ENCODE assay signal across 8 mouse cellular contexts in the genomic region with DNA sequence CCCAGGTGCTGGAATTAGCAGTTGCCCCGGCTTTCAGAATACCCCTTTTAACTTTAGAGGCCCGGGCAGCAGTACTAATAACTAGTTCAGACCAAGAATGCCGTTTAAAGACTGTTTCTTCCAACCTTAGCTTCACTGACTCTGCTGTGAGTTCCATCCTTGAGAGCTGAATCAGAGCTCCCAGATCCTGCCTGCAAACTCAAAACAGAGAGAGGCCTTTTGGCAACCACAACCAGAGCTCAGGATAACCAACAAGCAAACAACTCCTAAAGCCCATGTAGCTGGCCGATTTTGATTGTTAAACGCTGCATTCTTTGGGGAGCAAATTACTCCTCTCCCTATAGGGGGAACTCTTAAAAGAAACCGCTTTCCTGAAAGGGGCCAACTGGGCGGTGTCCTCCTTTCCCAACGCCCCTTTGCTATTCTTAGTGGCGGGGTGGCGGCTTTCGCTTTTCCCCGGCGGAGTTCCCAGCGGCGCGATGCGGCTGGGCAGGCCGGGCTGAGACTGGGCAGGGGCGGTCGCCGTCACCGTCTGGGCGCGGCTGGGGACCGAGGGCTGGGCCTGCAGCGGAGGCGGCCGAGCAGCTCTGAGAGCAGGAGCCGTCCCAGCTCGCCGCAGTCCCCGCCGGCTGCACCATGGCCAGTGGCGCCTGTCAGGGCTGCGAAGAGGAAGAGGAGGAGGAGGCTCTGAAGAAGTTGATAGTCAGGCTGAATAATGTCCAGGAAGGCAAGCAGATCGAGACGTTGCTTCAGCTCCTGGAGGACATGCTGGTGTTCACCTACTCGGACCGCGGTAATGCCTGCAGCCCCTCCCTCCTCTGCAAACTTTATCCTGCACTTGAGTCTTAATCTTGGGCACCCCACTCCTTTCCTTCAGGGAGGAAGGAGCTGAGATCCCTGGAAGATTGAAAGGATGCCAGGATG. TPM values are rescaled to one million over a fixed set of nuclear protein-coding genes. Genes with fewer than 3 reads are reported as not detected.
DNase-seq lines count a peak whose midpoint lies in the region; ATAC-seq and TF ChIP-seq lines count a peak whose summit lies in the region.

A gene (plus strand): TSS at position 531 of the 924 bp plus-strand sequence.

- H3K27ac ChIP-seq in embryonic facial prominence, embryonic 14.5 days (replicated peaks; ENCODE audit: low read depth, low read length), result peak within 1 kb of the TSS; percentile 78
- H3K27ac ChIP-seq in heart, adult 2 months, result peak within 1 kb of the TSS; percentile 93
- peak within 1 kb of the TSS; percentile 99 for H3K27ac ChIP-seq in kidney, adult 2 months (ENCODE audit: insufficient read depth, low read depth, low read length)
- H3K27ac ChIP-seq in limb, embryonic 12.5 days, result peak within 1 kb of the TSS; percentile 86
- peak within 1 kb of the TSS; percentile 7 for H3K27ac ChIP-seq in midbrain, embryonic 13.5 days
- peak within 1 kb of the TSS; percentile 56 for H3K27ac ChIP-seq in small intestine, adult 2 months (ENCODE audit: insufficient read depth, low read depth, low read length)

- peak within 1 kb of the TSS; percentile 74 for H3K9ac ChIP-seq in embryonic facial prominence, embryonic 14.5 days (ENCODE audit: low read depth, low read length)
- H3K9ac ChIP-seq in heart, adult 2 months (ENCODE audit: low read depth, low read length), result peak within 1 kb of the TSS; percentile 72
- peak within 1 kb of the TSS; percentile 69 for H3K9ac ChIP-seq in limb, embryonic 12.5 days (replicated peaks)
- H3K9ac ChIP-seq in midbrain, embryonic 13.5 days (replicated peaks), result peak within 1 kb of the TSS; percentile 72

- H3K79me2 ChIP-seq in heart, adult 2 months (replicated peaks; ENCODE audit: control insufficient read depth, insufficient read depth, low read length), result no peaks in the 10 kb centered on the region; the same call in 1 of the 2 replicates

- no peaks in the 10 kb centered on the region for H3K9me3 ChIP-seq in embryonic facial prominence, embryonic 14.5 days (ENCODE audit: control insufficient read depth, low read length)
- no peaks in the 10 kb centered on the region for H3K9me3 ChIP-seq in limb, embryonic 12.5 days
- H3K9me3 ChIP-seq in midbrain, embryonic 13.5 days, result no peaks in the 10 kb centered on the region

- peak; percentile 47 for TF ChIP-seq CTCF in heart, adult 2 months (IDR thresholded peaks at IDR 0.05)
- no peak for TF ChIP-seq CTCF in kidney, adult 2 months (conservative IDR thresholded peaks at IDR 0.05; ENCODE audit: insufficient read depth, insufficient read length, low read depth, low read length)
- TF ChIP-seq CTCF in small intestine, adult 2 months (IDR thresholded peaks at IDR 0.05; ENCODE audit: extremely low read depth, insufficient read length, insufficient replicate concordance, low read depth, low read length), result no peak

- H3K4me3 ChIP-seq in embryonic facial prominence, embryonic 14.5 days (ENCODE audit: low read depth, low read length), result peak within 1 kb of the TSS; percentile 62
- peak within 1 kb of the TSS; percentile 74 for H3K4me3 ChIP-seq in heart, adult 2 months
- peak within 1 kb of the TSS; percentile 90 for H3K4me3 ChIP-seq in kidney, adult 2 months (ENCODE audit: insufficient read depth, low read depth, low read length)
- peak within 1 kb of the TSS; percentile 54 for H3K4me3 ChIP-seq in limb, embryonic 12.5 days (replicated peaks)
- peak within 1 kb of the TSS; percentile 56 for H3K4me3 ChIP-seq in midbrain, embryonic 13.5 days (replicated peaks)
- H3K4me3 ChIP-seq in small intestine, adult 2 months (ENCODE audit: low read depth, low read length), result peak within 1 kb of the TSS; percentile 65

- TF ChIP-seq EP300 in heart, adult 2 months (IDR thresholded peaks at IDR 0.05; ENCODE audit: insufficient read depth, low read depth, low read length), result no peak

- peak; percentile 53; the same call in 1 of the 2 replicates for TF ChIP-seq POLR2A in heart, adult 2 months (IDR thresholded peaks at IDR 0.05; ENCODE audit: insufficient read depth, low read depth, low read length)
- peak; percentile 30 for TF ChIP-seq POLR2A in kidney, adult 2 months (IDR thresholded peaks at IDR 0.05; ENCODE audit: low read depth, low read length)
- TF ChIP-seq POLR2A in small intestine, adult 2 months (IDR thresholded peaks at IDR 0.05; ENCODE audit: low read depth, low read length), result no peak

- H3K4me2 ChIP-seq in embryonic facial prominence, embryonic 14.5 days (ENCODE audit: low read depth, low read length), result peak within 1 kb of the TSS; percentile 73
- peak within 1 kb of the TSS; percentile 68 for H3K4me2 ChIP-seq in limb, embryonic 12.5 days
- H3K4me2 ChIP-seq in midbrain, embryonic 13.5 days (replicated peaks), result peak within 1 kb of the TSS; percentile 81

- peak; percentile 98 for ATAC-seq in embryonic facial prominence, embryonic 14.5 days (ENCODE audit: low read depth)
- ATAC-seq in limb, embryonic 12.5 days (ENCODE audit: insufficient number of reproducible peaks, insufficient read depth, low FRiP score, low TSS enrichment, low read depth), result peak; percentile 92
- ATAC-seq in midbrain, embryonic 13.5 days, result peak; percentile 100
- no peak for ATAC-seq in inflammation-experienced regulatory T-cells, adult 6 months

- intact Hi-C loops in heart, adult 2 months (cut with DNase I), result loop anchor here (2.0 to 5.0 kb wide), 2 partner anchors 62 to 101 kb away; a partner anchor contains a TSS

- H3K4me1 ChIP-seq in embryonic facial prominence, embryonic 14.5 days (ENCODE audit: control insufficient read depth, insufficient read depth, low read length), result peaks cover 7% of the 10 kb centered on the region
- peaks cover 3% of the 10 kb centered on the region for H3K4me1 ChIP-seq in heart, adult 2 months (ENCODE audit: control insufficient read depth, insufficient read depth, low read length)
- H3K4me1 ChIP-seq in kidney, adult 2 months (ENCODE audit: control insufficient read depth, insufficient read depth, low read length), result peaks cover 15% of the 10 kb centered on the region
- peaks cover 14% of the 10 kb centered on the region for H3K4me1 ChIP-seq in limb, embryonic 12.5 days (replicated peaks)
- peaks cover 10% of the 10 kb centered on the region for H3K4me1 ChIP-seq in midbrain, embryonic 13.5 days (replicated peaks)
- H3K4me1 ChIP-seq in small intestine, adult 2 months (ENCODE audit: control insufficient read depth, insufficient read depth, insufficient read length, low read length), result no peaks in the 10 kb centered on the region

- peak; percentile 93 to 94 for DNase-seq in adrenal gland, postnatal 36 days
- peak; percentile 88 for DNase-seq in embryonic facial prominence, embryonic 14.5 days (ENCODE audit: low spot score)
- peak; percentile 93 for DNase-seq in heart, adult 2 months
- DNase-seq in kidney, adult 2 months, result peak; percentile 91

- H3K36me3 ChIP-seq in embryonic facial prominence, embryonic 14.5 days (ENCODE audit: control insufficient read depth, insufficient read depth, low read length), result no peaks in the 10 kb centered on the region
- peaks cover 16% of the 10 kb centered on the region for H3K36me3 ChIP-seq in heart, adult 2 months (ENCODE audit: control insufficient read depth, insufficient read depth, low read length)
- peaks cover 2% of the 10 kb centered on the region; the same call in 1 of the 2 replicates for H3K36me3 ChIP-seq in kidney, adult 2 months (ENCODE audit: control insufficient read depth, insufficient read depth, low read length)
- H3K36me3 ChIP-seq in limb, embryonic 12.5 days, result no peaks in the 10 kb centered on the region
- no peaks in the 10 kb centered on the region for H3K36me3 ChIP-seq in midbrain, embryonic 13.5 days
- H3K36me3 ChIP-seq in small intestine, adult 2 months (ENCODE audit: control insufficient read depth, insufficient read depth, low read length), result no peaks in the 10 kb centered on the region

- no peaks in the 10 kb centered on the region for H3K27me3 ChIP-seq in embryonic facial prominence, embryonic 14.5 days (replicated peaks; ENCODE audit: control insufficient read depth, insufficient read depth, low read length)
- H3K27me3 ChIP-seq in heart, adult 2 months (ENCODE audit: control insufficient read depth, insufficient read depth, low read length), result no peaks in the 10 kb centered on the region
- H3K27me3 ChIP-seq in kidney, adult 2 months (replicated peaks; ENCODE audit: control insufficient read depth, insufficient read depth, low read length), result no peaks in the 10 kb centered on the region
- no peaks in the 10 kb centered on the region for H3K27me3 ChIP-seq in limb, embryonic 12.5 days
- H3K27me3 ChIP-seq in midbrain, embryonic 13.5 days, result no peaks in the 10 kb centered on the region
- no peaks in the 10 kb centered on the region for H3K27me3 ChIP-seq in small intestine, adult 2 months (ENCODE audit: control insufficient read depth, insufficient read depth, low read length)

- WGBS in embryonic facial prominence, embryonic 14.5 days, result 2% methylated on average over 32 of the region's 40 CpGs
- WGBS in heart, adult 2 months, result 2% methylated on average over 39 of the region's 40 CpGs
- 1% methylated on average over 40 of the region's 40 CpGs for WGBS in kidney, adult 2 months
- 2% methylated on average over 40 of the region's 40 CpGs for WGBS in limb, embryonic 12.5 days
- 3% methylated on average over 40 of the region's 40 CpGs for WGBS in midbrain, embryonic 13.5 days
- 4% methylated on average over 40 of the region's 40 CpGs for WGBS in small intestine, adult 2 months

RNA-seq across cellular contexts. Expression of the gene that starts here (rescaled TPM):
- total RNA-seq in adrenal gland, postnatal 36 days (2021), result 100 to 1,000 TPM in 1 of 2 experiments, 10 to 100 TPM in 1; 20.2 to 133 TPM
- polyA plus RNA-seq in embryonic facial prominence, embryonic 14.5 days (2014; fragmentation: Nextera tagmentation; extraction: Ambion mirVana), result 6.6 and 8.5 TPM in 2 replicates
- 10 to 100 TPM; 10.6 to 12.2 TPM for total RNA-seq in heart, adult 2 months (2021)
- polyA plus RNA-seq in heart, adult 2 months (2012; rRNA removed), result 3.0 and 5.9 TPM in 2 replicates
- polyA plus RNA-seq in kidney, adult 2 months (2012; rRNA removed), result 17.7 and 18.2 TPM in 2 replicates
- 6.1 and 6.2 TPM in 2 replicates for polyA plus RNA-seq in limb, embryonic 12.5 days (2016; fragmentation: Nextera tagmentation; extraction: Ambion mirVana)
- 1.2 and 1.4 TPM in 2 replicates for polyA plus RNA-seq in midbrain, embryonic 13.5 days (2015; fragmentation: Nextera tagmentation; extraction: Ambion mirVana)
- polyA plus RNA-seq in small intestine, adult 2 months (2012; rRNA removed), result 0.20 and 0.48 TPM in 2 replicates
- polyA plus RNA-seq in inflammation-experienced regulatory T-cells, adult 6 months (2017; shearing (Covaris generic)), result under 1 TPM; 0.12 to 0.62 (median 0.15) TPM

Comparison
In these comparisons a context has a peak if more than half of its experiments do, and no peak if none do; other contexts are left out.
1. H3K27ac ChIP-seq: peak in every context shown above with its lines; median percentile 99 in kidney, adult 2 months; 93 in heart, adult 2 months; 86 in limb, embryonic 12.5 days; 78 in embryonic facial prominence, embryonic 14.5 days; 56 in small intestine, adult 2 months; 7 in midbrain, embryonic 13.5 days.